Mouse (Mus musculus): Measurements from ENCODE around the gene Nr2f1. TPM values are rescaled to one million over a fixed set of nuclear protein-coding genes. Genes with fewer than 3 reads are reported as not detected.
A peak's percentile ranks its signal among the peaks of the same experiment; 100 is the strongest.

Nr2f1 gene
- polyA plus RNA-seq, 1 experiment from 2014 or later, result 64.9 TPM

- peaks cover 97% of the 10 kb centered on the region for H3K4me1 ChIP-seq
- H3K4me3 ChIP-seq, result peak overlapping the region; percentile 25
- peak; percentile 63 for DNase-seq (ENCODE audit: extremely low spot score, low spot score)
- WGBS, result 3% methylated on average over 12 of the region's 12 CpGs
- no peaks in the 10 kb centered on the region for H3K36me3 ChIP-seq (replicated peaks)
- peaks cover 97% of the 10 kb centered on the region for H3K27me3 ChIP-seq (ENCODE audit: poor library complexity, severe bottlenecking)
- peak overlapping the region; percentile 86 for H3K27ac ChIP-seq
- no peaks in the 10 kb centered on the region for H3K9me3 ChIP-seq
Observed at GRCm38 (mm10) chr13:78207796-78208645, 8.5 kb upstream of the Nr2f1 start.

GRCm38 (mm10) chr13:78206891-78207430 is 7.4 kb upstream of the Nr2f1 start:
- Histone ChIP-seq H3K27ac (peak overlapping the region; percentile 86), H3K27me3 (ENCODE audit: poor library complexity, severe bottlenecking) (peaks cover 91% of the 10 kb centered on the region), H3K4me3 (peak overlapping the region; percentile 27; the same call in 1 of the 2 replicates), H3K9me3 (no peaks in the 10 kb centered on the region), H3K36me3 (replicated peaks) (no peaks in the 10 kb centered on the region), H3K4me1 (peaks cover 99% of the 10 kb centered on the region)
- DNase-seq (ENCODE audit: extremely low spot score, low spot score), result no peak
- WGBS, result 14% methylated on average over 7 of the region's 7 CpGs

- peaks cover 78% of the 10 kb centered on the region for H3K27me3 ChIP-seq (ENCODE audit: poor library complexity, severe bottlenecking)
- H3K27ac ChIP-seq, result peak overlapping the region; percentile 100
- DNase-seq (ENCODE audit: extremely low spot score, low spot score), result no peak
- H3K4me1 ChIP-seq, result peaks cover 89% of the 10 kb centered on the region
- H3K4me3 ChIP-seq, result peak overlapping the region; percentile 96; the same call in 1 of the 2 replicates
- no peaks in the 10 kb centered on the region for H3K9me3 ChIP-seq
- H3K36me3 ChIP-seq (replicated peaks), result no peaks in the 10 kb centered on the region
Observed at GRCm38 (mm10) chr13:78205426-78205825, 5.9 kb upstream of the Nr2f1 start.

- peaks cover 74% of the 10 kb centered on the region for H3K4me1 ChIP-seq
- 1% methylated on average over 37 of the region's 37 CpGs for WGBS
- no peaks in the 10 kb centered on the region for H3K9me3 ChIP-seq
- H3K27ac ChIP-seq, result peak overlapping the region; percentile 100
- H3K27me3 ChIP-seq (ENCODE audit: poor library complexity, severe bottlenecking), result peaks cover 65% of the 10 kb centered on the region
- H3K36me3 ChIP-seq (replicated peaks), result no peaks in the 10 kb centered on the region
- DNase-seq (ENCODE audit: extremely low spot score, low spot score), result peak; percentile 80
- H3K4me3 ChIP-seq, result peak overlapping the region; percentile 96
Observed at GRCm38 (mm10) chr13:78203348-78204061, 3.9 kb upstream of the Nr2f1 start.

- Histone ChIP-seq H3K27me3 (ENCODE audit: poor library complexity, severe bottlenecking) (peaks cover 57% of the 10 kb centered on the region), H3K4me3 (peak overlapping the region; percentile 96), H3K36me3 (replicated peaks) (peaks cover 5% of the 10 kb centered on the region), H3K9me3 (no peaks in the 10 kb centered on the region), H3K4me1 (peaks cover 70% of the 10 kb centered on the region), H3K27ac (peak overlapping the region; percentile 100)
- DNase-seq (ENCODE audit: extremely low spot score, low spot score), result peak; percentile 69
- under 1% methylated on average over 47 of the region's 47 CpGs for WGBS
Observed at GRCm38 (mm10) chr13:78202574-78203347, 3.2 kb upstream of the Nr2f1 start.

GRCm38 (mm10) chr13:78201871-78202565 is 2.5 kb upstream of the Nr2f1 start:
- Histone ChIP-seq H3K4me1 (peaks cover 62% of the 10 kb centered on the region), H3K27ac (peak overlapping the region; percentile 100), H3K4me3 (peak overlapping the region; percentile 96), H3K9me3 (no peaks in the 10 kb centered on the region), H3K27me3 (ENCODE audit: poor library complexity, severe bottlenecking) (peaks cover 50% of the 10 kb centered on the region), H3K36me3 (replicated peaks) (peaks cover 7% of the 10 kb centered on the region)
- under 1% methylated on average over 22 of the region's 22 CpGs for WGBS
- peak; percentile 42 for DNase-seq (ENCODE audit: extremely low spot score, low spot score)

GRCm38 (mm10) chr13:78200991-78201870 is 1.7 kb upstream of the Nr2f1 start:
- H3K27me3 ChIP-seq (ENCODE audit: poor library complexity, severe bottlenecking), result peaks cover 45% of the 10 kb centered on the region
- no peaks in the 10 kb centered on the region for H3K9me3 ChIP-seq
- peaks cover 7% of the 10 kb centered on the region for H3K36me3 ChIP-seq (replicated peaks)
- peak overlapping the region; percentile 96 for H3K4me3 ChIP-seq
- under 1% methylated on average over 30 of the region's 30 CpGs for WGBS
- DNase-seq (ENCODE audit: extremely low spot score, low spot score), result peak; percentile 90
- peak overlapping the region; percentile 100 for H3K27ac ChIP-seq
- H3K4me1 ChIP-seq, result peaks cover 54% of the 10 kb centered on the region

- peak; percentile 82 for DNase-seq (ENCODE audit: extremely low spot score, low spot score)
- Histone ChIP-seq H3K4me3 (peak overlapping the region; percentile 96), H3K4me1 (peaks cover 50% of the 10 kb centered on the region), H3K9me3 (no peaks in the 10 kb centered on the region), H3K27me3 (ENCODE audit: poor library complexity, severe bottlenecking) (peaks cover 45% of the 10 kb centered on the region), H3K36me3 (replicated peaks) (peaks cover 11% of the 10 kb centered on the region), H3K27ac (peak overlapping the region; percentile 100)
- 2% methylated on average over 9 of the region's 9 CpGs for WGBS
Observed at GRCm38 (mm10) chr13:78200407-78200806, 850 bp upstream of the Nr2f1 start.

GRCm38 (mm10) chr13:78198871-78199641 is 501 bp downstream of the Nr2f1 start:
- peak; percentile 68 for DNase-seq (ENCODE audit: extremely low spot score, low spot score)
- H3K4me1 ChIP-seq, result peaks cover 48% of the 10 kb centered on the region
- peaks cover 45% of the 10 kb centered on the region for H3K27me3 ChIP-seq (ENCODE audit: poor library complexity, severe bottlenecking)
- peak overlapping the region; percentile 100 for H3K27ac ChIP-seq
- peak overlapping the region; percentile 96 for H3K4me3 ChIP-seq
- under 1% methylated on average over 78 of the region's 92 CpGs for WGBS
- H3K36me3 ChIP-seq (replicated peaks), result peaks cover 25% of the 10 kb centered on the region
- H3K9me3 ChIP-seq, result no peaks in the 10 kb centered on the region

- under 1% methylated on average over 43 of the region's 63 CpGs for WGBS
Observed at GRCm38 (mm10) chr13:78198391-78198870, 1.1 kb downstream of the Nr2f1 start.

More at GRCm38 (mm10) chr13:78198391-78198870, 1.1 kb downstream of the Nr2f1 start:
- DNase-seq (ENCODE audit: extremely low spot score, low spot score), result no peak
- Histone ChIP-seq H3K4me3 (peak overlapping the region; percentile 96), H3K27ac (peak overlapping the region; percentile 100), H3K9me3 (no peaks in the 10 kb centered on the region), H3K27me3 (ENCODE audit: poor library complexity, severe bottlenecking) (peaks cover 45% of the 10 kb centered on the region), H3K4me1 (peaks cover 43% of the 10 kb centered on the region), H3K36me3 (replicated peaks) (peaks cover 30% of the 10 kb centered on the region)

Measured in forebrain, embryonic 10.5 days (tissue).